Mouse (Mus musculus) megakaryocyte, embryonic 14.5 days (primary cell): ENCODE measurements around the gene Cd180.

Experiments
- FLI1 ChIP-seq: IDR thresholded peaks from 2 replicates; pipeline ENCODE4 v1.6.1; 2012; ENCODE audit warnings: low read length, inconsistent platforms, mixed read lengths
- GATA1 ChIP-seq: IDR thresholded peaks from 3 replicates; pipeline ENCODE4 v1.6.1; 2012; ENCODE audit warnings: mixed read lengths, low read length, inconsistent platforms, borderline replicate concordance

- TF ChIP-seq GATA1 = no peak
- no peak for TF ChIP-seq FLI1
These were observed 796 bp downstream of the Cd180 start for GRCm38 (mm10) chr13:102694154-102694553.
